Mouse (Mus musculus) intestine, embryonic 15.5 days (tissue): ENCODE data around the gene Ilf2. TPM values are rescaled to one million over a fixed set of nuclear protein-coding genes. Genes with fewer than 3 reads are reported as not detected.

Experiments
- polyA plus RNA-seq: library from polyadenylated mRNA; unstranded; fragments of >200 nt; fragmentation: Nextera tagmentation; extraction: Ambion mirVana; gene quantifications from 2 replicates; pipeline ENCODE4 v1.2.1, GENCODE M21; 2015

Ilf2 gene
- polyA plus RNA-seq, 1 experiment from 2014 or later = 157 TPM

Other genes with a start within 250 kb of the Ilf2 start
- gene Jtb, start 244.5 kb upstream of the Ilf2 start, polyA plus RNA-seq = 111 and 113 TPM in 2 replicates
- 10.7 and 14.5 TPM in 2 replicates for gene Creb3l4, start 232.6 kb upstream of the Ilf2 start, polyA plus RNA-seq
- gene Slc39a1, start 228.0 kb upstream of the Ilf2 start, polyA plus RNA-seq = 114 and 119 TPM in 2 replicates
- 18.6 and 19.0 TPM in 2 replicates for gene Crtc2, start 222.0 kb upstream of the Ilf2 start, polyA plus RNA-seq
- 2.3 and 3.9 TPM in 2 replicates for gene Dennd4b, start 210.9 kb upstream of the Ilf2 start, polyA plus RNA-seq
- 9.0 and 9.7 TPM in 2 replicates for gene Gatad2b, start 182.9 kb upstream of the Ilf2 start, polyA plus RNA-seq
- gene Slc27a3, start 86.2 kb upstream of the Ilf2 start, polyA plus RNA-seq = 10.6 and 12.4 TPM in 2 replicates
- gene Ints3, start 42.5 kb upstream of the Ilf2 start, polyA plus RNA-seq = 28.6 and 29.8 TPM in 2 replicates
- gene Npr1, start 10.3 kb upstream of the Ilf2 start, polyA plus RNA-seq = 5.7 and 6.2 TPM in 2 replicates
- gene Snapin, start 14.9 kb downstream of the Ilf2 start, polyA plus RNA-seq = 69.8 and 74.0 TPM in 2 replicates
- gene Chtop, start 33.4 kb downstream of the Ilf2 start, polyA plus RNA-seq = 117 and 125 TPM in 2 replicates
- 82.3 and 109 TPM in 2 replicates for gene S100a1, start 38.3 kb downstream of the Ilf2 start, polyA plus RNA-seq
- gene S100a13, start 38.3 kb downstream of the Ilf2 start, polyA plus RNA-seq = 35.6 and 36.3 TPM in 2 replicates
- 6.3 and 8.5 TPM in 2 replicates for gene S100a14, start 50.7 kb downstream of the Ilf2 start, polyA plus RNA-seq
- gene S100a16, start 61.1 kb downstream of the Ilf2 start, polyA plus RNA-seq = 109 and 122 TPM in 2 replicates
- gene S100a3, start 84.5 kb downstream of the Ilf2 start, polyA plus RNA-seq = 0.29 and 0.53 TPM in 2 replicates
- not detected in 2 replicates for gene S100a2, start 114.1 kb downstream of the Ilf2 start, polyA plus RNA-seq
- gene Gm42674, start 125.8 kb downstream of the Ilf2 start, polyA plus RNA-seq = not detected in 2 replicates
- gene S100a4, start 127.6 kb downstream of the Ilf2 start, polyA plus RNA-seq = 4.4 and 8.2 TPM in 2 replicates
- 15.0 and 15.7 TPM in 2 replicates for gene S100a5, start 132.4 kb downstream of the Ilf2 start, polyA plus RNA-seq
- 412 and 430 TPM in 2 replicates for gene S100a6, start 136.8 kb downstream of the Ilf2 start, polyA plus RNA-seq
- 0.13 and 0.44 TPM in 2 replicates for gene S100a7a, start 177.9 kb downstream of the Ilf2 start, polyA plus RNA-seq
- 30.3 and 46.1 TPM in 2 replicates for gene S100a8, start 192.9 kb downstream of the Ilf2 start, polyA plus RNA-seq
- gene S100a9, start 219.6 kb downstream of the Ilf2 start, polyA plus RNA-seq = 17.5 and 30.8 TPM in 2 replicates